Mouse (Mus musculus) erythroblast, embryonic 14.5 days (primary cell): Measurements from ENCODE around the gene Safb. TPM values are rescaled to one million over a fixed set of nuclear protein-coding genes. Genes with fewer than 3 reads are reported as not detected.

Experiments used
- H3K27me3 ChIP-seq: 2 replicates; pipeline ENCODE4 v1.6.1; 2012; ENCODE audit warnings: inconsistent platforms; ENCODE audit not compliant: control insufficient read depth
- H3K36me3 ChIP-seq: 2 replicates; pipeline ENCODE4 v1.6.1; 2012; ENCODE audit warnings: mild to moderate bottlenecking, inconsistent platforms; ENCODE audit not compliant: control insufficient read depth
- H3K4me1 ChIP-seq: 2 replicates; pipeline ENCODE4 v1.6.1; 2012; ENCODE audit warnings: inconsistent platforms; ENCODE audit not compliant: control insufficient read depth
- H3K4me3 ChIP-seq: replicated peaks from 2 replicates; pipeline ENCODE3; 2012; ENCODE audit warnings: moderate library complexity, mild to moderate bottlenecking, inconsistent platforms
- H3K9me3 ChIP-seq: 2 replicates; pipeline ENCODE4 v1.6.1; 2012; ENCODE audit warnings: low read length, inconsistent platforms, mixed read lengths; ENCODE audit not compliant: control insufficient read depth
- GATA1 ChIP-seq: IDR thresholded peaks from 2 replicates; pipeline ENCODE4 v1.6.1; 2012; ENCODE audit warnings: low read length, inconsistent platforms, mixed read lengths
- TAL1 ChIP-seq: IDR thresholded peaks from 3 replicates; pipeline ENCODE4 v1.6.1; 2012; ENCODE audit warnings: low read length, inconsistent platforms, mixed read lengths
- polyA plus RNA-seq: library from polyadenylated mRNA; stranded (reverse); fragments of >175 nt; gene quantifications from 2 replicates; pipeline ENCODE4 v1.2.3, GENCODE M21; 2012

Safb gene
- polyA plus RNA-seq, 1 experiment: 29.6 TPM

DNA sequence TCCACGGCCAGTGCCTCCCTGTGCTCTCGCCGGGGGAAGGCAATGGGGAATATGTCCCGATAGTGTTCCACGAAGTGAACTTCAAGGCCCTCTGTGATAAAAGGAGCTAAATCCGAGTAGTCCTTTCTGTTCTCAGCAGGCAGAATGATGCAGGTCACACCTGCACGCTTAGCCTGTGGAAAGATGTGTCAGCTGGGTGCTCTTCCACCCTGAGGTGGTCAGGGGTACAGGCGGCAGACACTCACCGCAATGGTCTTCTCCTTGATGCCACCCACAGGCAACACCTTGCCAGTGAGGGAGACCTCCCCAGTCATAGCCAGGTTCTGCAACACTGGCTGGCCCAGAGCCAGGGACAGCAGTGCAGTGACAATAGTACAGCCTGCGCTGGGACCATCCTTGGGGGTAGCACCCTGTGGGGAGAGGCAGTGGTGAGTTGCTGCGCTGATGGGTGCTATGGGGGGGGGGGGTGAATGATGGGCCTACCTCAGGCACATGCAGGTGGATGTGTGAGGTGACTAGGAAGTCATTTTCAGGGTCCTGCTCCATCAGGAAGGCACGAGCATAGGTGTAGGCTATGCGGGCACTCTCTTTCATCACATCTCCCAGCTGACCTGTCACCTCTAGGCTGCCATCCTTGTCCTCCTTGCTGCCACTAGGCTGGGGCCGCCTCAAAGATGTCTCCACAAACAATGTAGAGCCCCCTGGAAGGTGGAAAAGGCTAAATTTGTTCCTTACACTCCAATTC is 29.9 kb downstream of the Safb start:
- TF ChIP-seq TAL1 (no peak), GATA1 (no peak)
- H3K4me3 ChIP-seq: peak overlapping the region; percentile 77
- peaks cover 60% of the 10 kb centered on the region for H3K36me3 ChIP-seq
- no peaks in the 10 kb centered on the region for H3K27me3 ChIP-seq
- no peaks in the 10 kb centered on the region for H3K9me3 ChIP-seq
- peaks cover 66% of the 10 kb centered on the region for H3K4me1 ChIP-seq

- peaks cover 67% of the 10 kb centered on the region for H3K36me3 ChIP-seq
- peaks cover 63% of the 10 kb centered on the region for H3K4me1 ChIP-seq
- H3K9me3 ChIP-seq: no peaks in the 10 kb centered on the region
- H3K4me3 ChIP-seq: peak overlapping the region; percentile 77
- no peaks in the 10 kb centered on the region for H3K27me3 ChIP-seq
- TF ChIP-seq GATA1 (no peak), TAL1 (no peak)
These were observed 30.6 kb downstream of the Safb start for GRCm38 (mm10) chr17:56615136-56615784.

DNA sequence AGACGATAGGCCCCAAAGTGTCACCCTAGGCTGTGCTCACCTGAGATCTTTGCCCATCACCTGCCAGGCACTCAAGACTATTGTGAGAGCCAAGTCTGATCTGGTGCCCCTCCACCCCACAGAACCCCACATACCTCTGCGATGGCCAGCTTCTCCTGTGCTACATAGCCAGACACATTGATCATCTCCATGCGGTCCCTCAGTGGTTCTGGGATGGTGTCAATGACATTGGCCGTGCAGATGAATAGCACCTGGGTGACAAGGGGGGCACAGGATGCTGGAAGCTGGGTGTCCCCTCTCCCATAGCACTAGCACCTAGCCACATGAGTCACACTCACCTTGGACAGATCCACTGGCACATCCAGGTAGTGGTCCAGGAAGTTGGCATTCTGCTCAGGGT is 31.2 kb downstream of the Safb start:
- TF ChIP-seq GATA1 (no peak), TAL1 (no peak)
- Histone ChIP-seq H3K4me1 (peaks cover 59% of the 10 kb centered on the region), H3K4me3 (no peak overlapping the region)

GRCm38 (mm10) chr17:56616725-56617124 is 32.1 kb downstream of the Safb start:
- no peaks in the 10 kb centered on the region for H3K27me3 ChIP-seq
- no peak overlapping the region for H3K4me3 ChIP-seq
- H3K9me3 ChIP-seq: no peaks in the 10 kb centered on the region
- TF ChIP-seq TAL1 (no peak), GATA1 (no peak)
- peaks cover 49% of the 10 kb centered on the region for H3K4me1 ChIP-seq
- H3K36me3 ChIP-seq: peaks cover 78% of the 10 kb centered on the region

More for the DNA sequence above, 31.2 kb downstream of the Safb start:
- H3K9me3 ChIP-seq: no peaks in the 10 kb centered on the region
- H3K27me3 ChIP-seq: no peaks in the 10 kb centered on the region
- H3K36me3 ChIP-seq: peaks cover 73% of the 10 kb centered on the region

- Histone ChIP-seq H3K27me3 (no peaks in the 10 kb centered on the region), H3K36me3 (peaks cover 87% of the 10 kb centered on the region), H3K4me3 (no peak overlapping the region), H3K4me1 (peaks cover 40% of the 10 kb centered on the region), H3K9me3 (no peaks in the 10 kb centered on the region)
- TF ChIP-seq GATA1 (no peak), TAL1 (no peak)
These were observed 33.0 kb downstream of the Safb start for GRCm38 (mm10) chr17:56617628-56618027.

GRCm38 (mm10) chr17:56625495-56625894 is 40.9 kb downstream of the Safb start:
- Histone ChIP-seq H3K4me3 (peak overlapping the region; percentile 88), H3K27me3 (peaks cover 19% of the 10 kb centered on the region), H3K36me3 (peaks cover 48% of the 10 kb centered on the region), H3K4me1 (peaks cover 36% of the 10 kb centered on the region), H3K9me3 (no peaks in the 10 kb centered on the region)
- TF ChIP-seq GATA1 (no peak), TAL1 (no peak)

DNA sequence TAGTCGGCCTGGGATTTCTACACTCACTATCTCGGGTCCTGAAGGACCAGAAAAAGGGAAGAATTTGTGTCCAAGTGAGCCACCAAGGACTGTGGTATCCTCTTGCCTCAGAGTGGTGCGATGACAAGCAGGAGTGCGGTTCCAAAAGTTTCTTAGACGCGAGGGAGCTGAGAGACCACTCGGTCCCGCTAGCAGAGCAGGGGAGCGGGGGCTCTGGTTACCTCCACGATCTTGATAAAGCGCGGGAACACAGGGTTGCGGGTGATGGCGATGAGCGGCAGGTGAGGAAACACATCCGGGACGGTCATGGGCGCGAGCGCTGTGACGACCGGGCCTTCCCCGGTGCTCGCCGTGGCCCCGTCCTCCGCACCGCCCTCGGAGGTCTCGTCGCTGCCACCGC is 41.6 kb downstream of the Safb start:
- no peak for TF ChIP-seq GATA1
- TF ChIP-seq TAL1: no peak
- peaks cover 41% of the 10 kb centered on the region for H3K36me3 ChIP-seq
- H3K4me3 ChIP-seq: peak overlapping the region; percentile 88
- H3K4me1 ChIP-seq: peaks cover 36% of the 10 kb centered on the region
- peaks cover 21% of the 10 kb centered on the region for H3K27me3 ChIP-seq
- H3K9me3 ChIP-seq: no peaks in the 10 kb centered on the region

DNA sequence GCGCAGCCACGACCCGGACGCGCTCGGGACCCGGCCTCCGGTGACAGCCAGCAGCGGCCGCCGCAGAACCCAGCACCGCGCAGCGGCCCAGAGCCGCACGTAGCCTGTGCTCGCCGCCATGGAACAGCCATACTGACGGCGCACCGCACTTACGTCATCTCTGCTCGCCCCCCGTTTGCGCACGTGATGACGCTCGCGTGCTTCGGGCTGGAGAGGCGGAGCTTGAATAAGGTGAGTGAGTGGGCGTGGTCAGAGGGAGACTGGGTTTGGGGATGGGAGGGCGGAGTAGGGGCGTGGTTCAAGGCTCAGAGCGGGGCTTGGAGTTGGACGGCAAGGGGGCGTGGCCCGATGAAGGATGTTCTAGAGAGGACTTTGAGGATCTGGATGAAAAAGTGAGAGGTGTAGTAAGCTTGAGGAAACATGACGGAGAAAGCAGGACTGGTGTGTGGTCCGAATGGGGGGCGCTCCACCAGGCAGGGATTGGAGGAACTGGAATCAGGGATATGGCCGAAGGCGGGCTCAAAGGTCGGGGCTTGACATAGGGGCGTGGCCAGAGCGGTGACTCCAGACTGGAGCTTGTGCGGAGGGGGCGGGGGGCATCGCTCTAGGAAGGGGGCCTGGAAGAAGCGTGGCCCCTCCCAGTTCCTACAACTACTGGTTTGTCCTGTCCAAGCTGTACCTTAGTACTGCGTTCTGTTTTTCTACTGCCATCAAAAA is 42.3 kb downstream of the Safb start, which contains the start of gene Lonp1:
Lonp1 (minus strand) TSS at position 134 of the 717 bp plus-strand sequence.
- peaks cover 35% of the 10 kb centered on the region for H3K36me3 ChIP-seq
- H3K9me3 ChIP-seq: no peaks in the 10 kb centered on the region
- H3K4me3 ChIP-seq: peak within 1 kb of the TSS; percentile 88
- H3K4me1 ChIP-seq: peaks cover 36% of the 10 kb centered on the region
- H3K27me3 ChIP-seq: peaks cover 21% of the 10 kb centered on the region
- TF ChIP-seq TAL1 (no peak), GATA1 (no peak)
